Mouse (Mus musculus) fibroblast of lung, adult 2 months (primary cell): Measurements from ENCODE around the gene Ivd.

Experiments
- DNase-seq: peaks from one replicate; pipeline ENCODE4 v3.0.0-alpha.2; 2011; ENCODE audit warnings: low read depth

Ivd gene

GRCm38 (mm10) chr2:118861454-118862339 is at the start of gene Ivd:
TSS of gene Ivd (plus strand) at chr2:118861954.
- peak; percentile 97 for DNase-seq

GRCm38 (mm10) chr2:118812724-118813123 is 49.0 kb upstream of the Ivd start:
- DNase-seq = no peak

- DNase-seq = peak; percentile 56
Observed at GRCm38 (mm10) chr2:118813981-118814836, 47.5 kb upstream of the Ivd start, which contains the start of gene Knstrn. TSS of gene Knstrn (plus strand) at chr2:118814003.

- DNase-seq = no peak
Observed at GRCm38 (mm10) chr2:118822800-118823199, 39.0 kb upstream of the Ivd start.

- DNase-seq = peak; percentile 38
Observed at GRCm38 (mm10) chr2:118824396-118824795, 37.4 kb upstream of the Ivd start.

- no peak for DNase-seq
Observed at GRCm38 (mm10) chr2:118829096-118829495, 32.7 kb upstream of the Ivd start.

- DNase-seq = no peak
Observed at GRCm38 (mm10) chr2:118834061-118834460, 27.7 kb upstream of the Ivd start.

GRCm38 (mm10) chr2:118835115-118835514 is 26.6 kb upstream of the Ivd start:
- no peak for DNase-seq

GRCm38 (mm10) chr2:118838330-118838729 is 23.4 kb upstream of the Ivd start:
- no peak for DNase-seq

- no peak for DNase-seq
Observed at GRCm38 (mm10) chr2:118841186-118841585, 20.6 kb upstream of the Ivd start.

GRCm38 (mm10) chr2:118841774-118842173 is 20.0 kb upstream of the Ivd start:
- peak; percentile 78 for DNase-seq

GRCm38 (mm10) chr2:118844427-118844826 is 17.3 kb upstream of the Ivd start:
- DNase-seq = no peak

- no peak for DNase-seq
Observed at GRCm38 (mm10) chr2:118846246-118846645, 15.5 kb upstream of the Ivd start.

GRCm38 (mm10) chr2:118851756-118852155 is 10.0 kb upstream of the Ivd start:
- DNase-seq = no peak

GRCm38 (mm10) chr2:118862340-118862675 is 554 bp downstream of the Ivd start:
- DNase-seq = no peak

GRCm38 (mm10) chr2:118870601-118871000 is 8.8 kb downstream of the Ivd start:
- no peak for DNase-seq

- no peak for DNase-seq
Observed at GRCm38 (mm10) chr2:118871032-118871431, 9.3 kb downstream of the Ivd start.

GRCm38 (mm10) chr2:118873018-118873417 is 11.3 kb downstream of the Ivd start:
- DNase-seq = no peak

GRCm38 (mm10) chr2:118873890-118874430 is 12.2 kb downstream of the Ivd start:
- DNase-seq = no peak

- DNase-seq = no peak
Observed at GRCm38 (mm10) chr2:118875316-118875715, 13.6 kb downstream of the Ivd start.

GRCm38 (mm10) chr2:118876453-118876852 is 14.7 kb downstream of the Ivd start:
- no peak for DNase-seq

GRCm38 (mm10) chr2:118881019-118881418 is 19.3 kb downstream of the Ivd start:
- no peak for DNase-seq

- DNase-seq = no peak
Observed at GRCm38 (mm10) chr2:118881956-118882355, 20.2 kb downstream of the Ivd start.
